Mouse (Mus musculus) right cerebral cortex, postnatal 25 days (tissue): ENCODE measurements around the gene Tor1b.
"Not testable (repeated sequence)": the region's sequence is repeated elsewhere in the genome, so short reads cannot be mapped to it uniquely, and the experiment has no call there.

ENCODE experiments used
- DNase-seq: peaks from one replicate; pipeline ENCODE4 v3.0.0; 2022

The Tor1b gene

DNA sequence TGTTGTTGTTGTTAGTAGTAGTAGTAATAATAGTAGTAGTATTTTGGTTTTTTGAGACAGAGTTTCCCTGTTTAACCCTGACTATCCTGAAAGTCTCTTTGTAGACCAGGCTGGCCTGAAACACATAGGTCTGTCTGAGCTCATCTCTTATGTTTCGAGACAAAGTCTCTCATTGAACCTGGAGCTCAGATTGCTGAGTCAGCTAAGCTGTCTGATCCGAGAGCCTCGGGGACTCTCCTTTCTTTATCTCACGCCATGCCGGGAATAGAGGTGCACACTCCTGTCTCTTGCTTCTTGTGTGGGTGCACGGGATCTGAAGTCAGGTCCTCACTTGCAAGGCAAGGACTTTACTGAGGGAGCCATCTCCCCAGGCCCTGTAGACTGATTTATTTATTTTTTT, 19.7 kb upstream of the Tor1b start:
- DNase-seq, result no peak

DNA sequence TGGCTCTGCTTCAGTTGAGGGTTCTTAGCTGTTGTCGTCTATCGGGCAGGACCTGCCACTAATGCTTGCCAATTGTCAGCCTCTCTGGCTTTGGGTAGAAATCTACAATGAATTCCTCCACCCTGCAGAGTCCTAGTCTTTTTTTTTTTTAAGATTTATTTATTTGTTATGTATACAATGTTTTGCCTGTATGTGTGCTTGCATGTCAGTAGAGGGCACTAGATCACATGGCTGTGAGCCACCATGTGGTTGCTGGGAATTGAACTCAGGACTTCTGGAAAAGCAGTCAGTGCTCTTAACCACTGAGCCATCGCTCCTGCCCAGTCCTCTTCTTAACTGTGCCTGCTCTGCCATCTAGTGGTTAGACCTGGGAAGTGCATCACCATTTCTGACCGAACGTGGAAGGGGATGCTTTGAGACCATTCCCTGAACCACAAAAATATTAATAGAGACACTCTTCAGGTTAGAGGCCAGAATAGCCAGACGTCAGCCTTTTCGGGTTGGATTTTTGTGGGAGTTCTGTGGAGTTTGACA, 18.8 kb upstream of the Tor1b start:
- DNase-seq, result peak; percentile 55

DNA sequence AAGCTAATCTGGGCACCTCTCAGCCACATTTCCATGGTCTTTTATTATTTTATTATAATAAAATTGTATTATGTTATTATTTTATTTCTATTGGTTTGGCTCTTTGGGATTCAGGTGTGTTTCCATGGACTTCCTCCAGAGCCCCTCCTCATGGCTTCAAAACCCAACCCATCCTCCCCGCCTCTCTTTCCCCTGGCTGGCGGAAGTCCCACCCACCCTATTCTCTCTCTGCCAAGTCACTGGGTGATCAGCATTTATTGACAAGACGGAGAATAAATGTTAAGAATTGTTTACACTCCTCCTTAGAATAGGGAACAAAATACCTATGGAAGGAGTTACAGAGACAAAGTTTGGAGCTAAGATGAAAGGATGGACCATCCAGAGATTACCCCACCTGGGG, 16.0 kb upstream of the Tor1b start:
- DNase-seq, result no peak

DNA sequence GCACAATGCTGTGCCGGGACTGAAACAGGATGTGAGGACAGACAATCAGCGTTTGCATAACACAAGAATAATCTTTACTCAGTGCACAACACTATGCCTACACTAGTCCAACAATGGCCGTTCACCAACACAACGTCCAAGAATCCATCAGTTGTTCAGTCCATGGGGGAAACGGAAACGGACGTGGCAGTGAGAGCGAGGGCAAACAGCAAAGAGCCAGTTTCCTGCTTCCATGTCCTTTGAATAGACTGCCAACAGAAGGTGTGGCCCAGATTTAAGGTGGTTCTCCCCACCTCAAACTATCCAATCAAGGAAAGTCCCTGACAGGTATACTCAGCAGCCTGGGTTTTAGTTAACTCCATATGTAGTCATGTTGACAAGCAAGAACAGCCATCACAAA, 15.0 kb upstream of the Tor1b start:
- DNase-seq, result no peak

DNA sequence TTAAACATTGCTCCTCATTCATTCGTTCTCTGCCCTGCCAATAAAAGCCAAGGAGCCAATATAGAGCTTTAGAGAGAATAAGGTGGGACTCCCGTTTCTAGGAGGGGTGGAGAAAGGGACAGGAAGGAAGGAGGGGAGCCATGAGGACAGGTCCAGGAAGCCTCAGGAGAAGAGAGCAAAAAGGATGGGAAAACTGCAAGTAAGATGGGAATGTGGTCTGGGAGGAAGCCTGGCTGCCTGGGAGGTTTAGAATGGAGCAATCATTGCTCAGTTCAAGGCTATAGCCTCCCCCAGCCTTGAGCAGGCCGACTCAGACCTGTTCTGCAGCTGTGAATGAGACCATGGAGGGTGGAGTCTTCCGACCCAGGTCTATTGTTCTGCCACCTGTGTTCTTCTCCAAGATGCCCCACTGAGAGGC, 14.2 kb upstream of the Tor1b start:
- DNase-seq, result no peak

DNA sequence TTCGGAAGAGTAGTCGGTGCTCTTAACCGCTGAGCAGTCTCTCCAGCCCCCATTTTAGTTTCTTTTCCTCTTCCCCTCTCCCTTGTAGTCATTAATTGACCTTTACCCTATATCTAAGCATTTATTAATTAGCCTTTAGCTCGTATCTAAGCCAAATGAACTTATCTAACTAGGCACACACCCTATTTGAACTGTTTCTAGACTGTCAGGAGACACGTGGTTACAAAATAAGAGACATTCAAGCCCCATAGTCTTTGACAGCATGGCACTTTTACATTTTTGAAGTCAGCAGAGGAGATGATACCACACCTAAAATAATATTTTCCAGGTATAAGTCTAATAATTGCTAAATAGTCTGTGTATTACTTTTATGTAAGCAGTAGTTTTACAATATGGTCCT, 11.2 kb upstream of the Tor1b start:
- DNase-seq, result no peak

DNA sequence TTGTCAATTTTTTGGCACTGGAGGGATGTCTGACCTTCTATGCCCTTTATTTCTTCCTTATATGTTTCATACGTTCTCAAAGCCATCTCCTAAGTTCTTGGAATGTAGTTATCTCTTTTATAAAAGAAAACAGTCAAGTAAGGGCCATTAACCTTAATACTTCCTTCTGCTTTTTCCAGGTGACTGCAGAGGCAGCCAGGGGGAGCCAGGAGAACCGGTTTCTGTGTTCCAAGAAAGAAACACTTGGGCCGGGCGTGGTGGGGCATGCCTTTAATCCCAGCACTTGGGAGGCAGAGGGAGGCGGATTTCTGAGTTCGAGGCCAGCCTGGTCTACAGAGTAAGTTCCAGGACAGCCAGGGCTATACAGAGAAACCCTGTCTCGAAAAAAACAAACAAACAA, 10.6 kb upstream of the Tor1b start:
- DNase-seq, result not testable (repeated sequence)

DNA sequence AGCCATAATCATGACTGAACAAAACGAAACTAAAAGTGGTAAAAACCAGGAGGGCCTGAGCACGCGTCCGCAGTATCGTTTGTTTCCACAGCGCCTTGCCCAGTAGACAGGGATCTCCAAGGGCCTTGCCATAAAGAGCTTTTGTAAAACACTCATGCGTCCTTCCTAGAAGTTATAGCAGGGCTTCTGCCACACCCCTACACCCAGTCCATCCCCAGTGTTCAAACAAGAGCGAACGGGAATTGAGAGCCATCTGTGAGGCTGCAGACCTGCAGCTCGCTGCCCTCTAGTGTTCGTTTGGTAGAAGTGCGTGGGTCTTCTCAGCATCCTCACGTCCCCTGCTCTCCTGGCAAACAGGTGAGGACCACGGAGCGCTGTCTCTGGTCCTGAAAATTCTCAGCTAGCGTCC, 10.2 kb upstream of the Tor1b start:
- peak; percentile 52 for DNase-seq

DNA sequence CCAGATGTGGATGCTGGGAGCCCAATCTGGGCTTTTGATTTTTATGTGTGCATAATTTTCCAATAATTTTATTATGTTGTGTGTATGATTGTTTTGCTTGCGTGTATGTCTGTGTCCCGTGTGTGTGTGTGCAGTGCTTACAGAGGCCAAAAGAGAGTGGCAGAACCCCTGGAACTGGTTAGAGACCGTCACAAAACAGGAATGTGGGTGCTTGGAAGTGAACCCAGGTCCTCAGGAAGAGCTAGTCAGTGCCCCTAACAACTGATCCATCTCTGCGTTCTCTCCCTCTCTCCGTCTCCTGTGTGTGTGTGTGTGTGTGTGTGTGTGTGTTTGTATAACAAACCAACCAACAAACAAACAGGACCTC, 319 bp upstream of the Tor1b start:
- no peak for DNase-seq

DNA sequence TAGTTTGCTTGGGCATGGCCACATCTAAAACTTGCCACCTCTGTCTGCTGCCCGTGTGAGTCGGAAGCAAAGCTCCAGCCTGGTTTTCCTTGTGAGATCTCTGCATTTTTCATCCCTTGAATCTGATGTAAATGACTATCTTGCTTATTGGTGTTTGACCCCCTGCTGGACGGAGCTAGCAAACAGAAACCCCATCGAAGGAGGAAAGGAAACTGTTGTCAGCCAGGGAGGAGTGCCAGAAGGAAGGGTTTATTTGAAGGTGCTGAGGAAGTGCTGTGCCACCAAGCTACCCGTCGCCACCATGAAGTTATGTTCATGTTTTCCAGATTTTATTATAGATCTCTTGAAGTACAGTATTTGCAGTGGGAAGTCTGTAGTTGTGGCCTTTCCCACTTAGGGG, 2.0 kb downstream of the Tor1b start:
- DNase-seq, result no peak

DNA sequence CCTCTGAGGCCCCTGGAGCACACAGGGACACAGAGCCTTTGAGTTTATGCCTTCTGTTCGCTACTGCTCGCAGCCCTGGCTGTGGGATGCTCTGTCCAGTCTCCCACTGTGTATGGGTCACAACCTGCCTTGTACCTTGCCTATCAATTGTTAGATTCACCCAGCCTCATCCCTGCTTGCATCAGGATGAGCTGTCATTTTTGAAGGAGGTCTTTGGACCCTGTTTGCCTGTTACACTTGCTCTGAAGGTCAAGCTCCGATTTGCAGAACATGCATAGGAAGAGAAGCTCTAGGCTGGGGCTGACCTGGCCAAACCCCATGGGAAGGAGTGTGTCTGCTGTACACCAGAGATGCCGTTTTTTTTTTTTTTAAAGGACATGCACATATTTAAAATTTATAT, 4.8 kb downstream of the Tor1b start:
- no peak for DNase-seq

DNA sequence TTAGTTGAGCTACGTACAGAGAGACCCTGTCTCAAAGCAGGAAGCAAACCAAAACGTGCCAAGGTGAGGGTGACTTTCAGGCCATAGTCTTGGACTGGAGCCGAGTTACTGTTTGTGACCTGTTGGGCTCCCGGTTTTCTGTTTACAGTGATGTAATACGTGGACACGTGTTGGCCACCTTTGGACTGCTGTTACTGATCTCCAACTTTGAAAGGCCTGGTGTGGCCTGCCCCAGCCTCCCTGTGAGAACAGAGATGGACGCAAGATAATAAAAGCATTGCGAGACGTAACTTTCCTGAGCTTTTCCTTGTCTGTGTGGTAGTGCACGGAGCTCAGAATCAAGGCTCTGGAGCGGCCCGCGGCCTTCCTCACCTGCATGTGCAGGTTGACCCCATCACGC, 6.0 kb downstream of the Tor1b start:
- no peak for DNase-seq

DNA sequence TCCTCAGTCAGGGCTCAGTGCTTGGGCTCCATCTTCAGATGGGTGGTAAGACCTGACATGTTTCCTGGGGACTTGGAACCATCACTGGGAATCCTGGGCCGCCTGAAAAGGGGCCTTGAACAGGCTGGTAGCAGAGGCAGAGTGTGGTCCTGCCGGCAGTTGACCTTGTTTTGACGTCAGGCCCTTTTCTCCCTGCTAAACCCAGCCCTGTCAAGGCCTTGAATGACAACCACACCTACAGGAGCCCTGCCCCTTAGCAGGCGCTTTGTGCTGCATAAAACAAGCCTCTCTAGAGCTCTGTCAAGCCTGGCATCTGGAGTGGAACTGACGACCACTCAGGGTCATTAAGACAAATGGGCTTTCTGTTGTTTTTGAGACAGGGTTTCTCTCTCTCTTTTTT, 7.1 kb downstream of the Tor1b start:
- DNase-seq, result no peak

DNA sequence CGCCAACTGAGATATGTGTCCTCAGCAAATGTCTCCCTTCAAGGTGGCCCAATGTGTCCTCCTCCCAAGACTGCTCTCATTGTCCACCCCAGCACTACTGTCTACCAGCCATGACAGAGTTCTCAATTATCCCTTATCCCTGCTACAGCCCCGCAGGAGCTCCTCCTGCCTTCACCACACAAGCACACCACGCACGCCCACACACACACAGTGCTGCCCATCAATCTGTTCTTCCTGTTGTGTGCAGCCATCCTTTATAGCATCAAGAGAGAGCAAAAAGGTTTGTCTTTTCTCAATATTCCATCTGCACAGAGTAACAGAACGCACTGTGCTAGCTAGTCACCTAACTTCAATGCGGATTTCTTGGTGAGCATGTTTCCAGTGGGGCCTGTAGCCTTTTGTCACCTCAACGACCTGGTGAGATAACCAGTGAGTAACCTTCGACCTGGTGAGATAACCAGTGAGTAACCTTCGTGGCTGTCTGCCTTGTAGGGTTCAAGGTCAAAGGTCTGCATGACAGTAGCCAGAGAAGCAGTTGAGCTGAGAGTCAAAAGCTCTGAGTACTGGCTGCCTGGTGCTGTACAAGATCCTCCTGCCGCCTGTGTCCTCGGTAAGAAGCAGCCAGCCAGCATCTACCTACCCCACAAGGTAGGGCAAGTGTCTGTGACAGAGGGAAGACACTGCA, 10.0 kb downstream of the Tor1b start:
- no peak for DNase-seq

DNA sequence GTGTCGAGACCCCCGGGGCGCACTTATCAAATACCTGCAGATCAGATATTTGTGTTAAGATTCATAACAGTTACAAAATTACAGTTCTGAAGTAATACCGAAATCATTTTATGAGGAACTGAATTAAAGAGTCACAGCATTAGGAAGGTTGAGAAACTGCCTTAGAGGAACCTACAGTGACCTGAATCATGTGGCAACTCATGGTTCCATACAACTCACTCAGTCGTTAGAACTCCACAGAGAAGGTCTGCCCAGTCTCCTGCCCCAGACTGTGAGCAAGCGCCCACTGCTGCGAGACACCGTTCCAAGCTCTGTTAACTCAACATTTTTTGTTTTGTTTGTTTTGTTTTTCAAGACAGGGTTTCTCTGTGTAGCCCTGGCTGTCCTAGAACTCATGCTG, 12.9 kb downstream of the Tor1b start:
- DNase-seq, result no peak

DNA sequence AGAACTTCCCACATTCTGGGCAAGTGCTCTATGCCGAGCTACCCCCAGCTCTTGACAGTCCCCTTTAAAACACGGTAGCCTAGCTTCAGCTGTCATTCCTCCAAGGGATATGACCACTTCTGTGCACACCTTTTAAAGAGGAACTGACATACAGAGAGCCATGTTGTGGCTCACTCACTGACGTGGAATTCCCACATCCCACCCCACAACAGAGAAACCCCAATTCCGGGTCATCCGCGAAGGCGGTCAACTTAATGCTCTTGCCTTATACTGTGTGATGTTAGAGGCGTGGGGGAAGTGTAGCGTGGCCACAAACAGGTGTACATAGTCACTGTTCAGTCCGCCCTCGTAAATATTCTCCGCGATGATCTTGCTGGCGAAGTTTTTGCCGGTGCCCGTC, 14.1 kb downstream of the Tor1b start:
- no peak for DNase-seq

DNA sequence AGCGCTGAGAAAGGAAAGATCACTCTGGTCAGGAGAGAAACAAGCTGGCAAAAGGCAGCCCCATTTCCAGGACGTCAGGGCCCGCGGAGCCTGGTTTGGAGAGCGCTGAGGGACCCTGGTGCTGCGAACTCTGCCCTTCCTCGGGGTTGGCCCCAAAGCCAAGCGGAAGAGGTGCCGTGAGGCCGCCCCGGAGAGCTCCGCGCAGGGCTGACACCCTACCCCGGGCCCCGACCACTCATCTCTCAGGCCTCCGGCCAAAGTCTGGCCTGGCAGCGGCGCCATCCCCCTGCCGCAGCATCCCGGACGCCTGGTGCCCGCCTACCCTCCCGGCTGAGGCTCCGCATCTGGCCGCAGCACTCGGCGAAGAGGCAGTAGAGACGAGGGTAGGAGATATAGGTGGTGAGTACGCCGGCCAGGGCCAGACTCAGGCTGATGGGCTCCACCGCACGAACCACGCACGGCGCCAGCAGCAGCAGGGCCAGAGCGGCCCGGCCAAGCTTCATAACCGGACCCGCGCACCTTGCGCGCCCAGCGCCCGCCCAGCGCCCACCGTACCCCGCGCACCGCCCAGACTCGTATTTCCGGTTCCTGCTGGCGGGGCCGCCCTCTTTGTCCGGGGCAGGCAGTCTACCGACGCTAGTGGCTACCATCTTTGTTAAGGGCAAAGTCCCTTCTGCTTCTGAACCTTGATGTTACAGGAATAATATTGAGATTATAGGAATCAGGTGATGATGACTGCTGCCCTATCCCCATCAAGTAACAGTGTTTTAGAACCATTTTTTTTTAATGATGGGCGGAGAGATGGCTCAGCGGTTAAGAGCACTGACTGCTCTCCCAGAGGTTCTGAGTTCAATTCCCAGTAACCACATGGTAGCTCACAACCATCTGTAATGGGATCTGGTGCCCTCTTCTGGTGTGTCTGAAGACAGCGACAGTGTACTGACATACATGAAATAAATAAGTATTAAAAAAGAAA, 14.9 kb downstream of the Tor1b start, which contains the start of gene Tor1a:
Gene Tor1a, minus strand, starts transcription at position 582 of the 976 bp plus-strand sequence.
- peak; percentile 90 for DNase-seq

DNA sequence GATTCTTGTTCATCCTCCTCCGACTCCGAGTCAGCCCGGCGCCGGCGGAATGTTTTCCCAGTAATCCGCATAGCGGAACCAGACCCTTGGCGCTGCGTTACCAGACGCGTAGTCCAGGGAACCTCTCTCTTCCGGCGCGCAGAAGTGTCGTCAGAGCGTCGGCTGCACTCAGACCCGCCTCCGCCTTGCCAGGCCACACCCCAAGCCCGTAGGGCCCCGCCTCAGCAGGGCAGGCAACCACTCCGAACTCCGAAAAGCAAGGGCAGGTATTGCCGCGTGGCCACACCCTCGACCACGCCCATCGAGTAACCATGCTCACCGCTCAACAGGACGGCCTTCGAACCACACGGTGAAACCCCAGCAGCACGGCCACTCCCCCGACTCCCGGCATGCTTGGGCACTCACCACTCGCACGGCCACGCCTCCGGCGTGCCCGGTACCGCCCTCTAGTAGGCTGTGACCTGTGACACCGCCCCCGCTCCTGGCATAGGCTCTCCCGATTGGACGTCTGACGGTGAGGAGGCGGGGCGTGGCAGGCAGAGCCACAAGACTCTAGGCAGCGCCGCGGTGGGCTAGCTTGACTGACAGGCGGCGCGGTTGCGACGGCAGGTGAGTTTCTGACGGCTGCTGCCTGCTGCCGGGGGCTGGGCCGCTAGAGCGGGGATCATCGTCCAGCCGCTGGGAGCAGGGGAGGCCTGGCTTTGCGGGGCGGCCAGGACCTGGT, 29.2 kb downstream of the Tor1b start, which contains the start of the genes BC005624 and Usp20:
Gene BC005624, minus strand, starts transcription at position 412 of the 724 bp plus-strand sequence.
Gene Usp20, plus strand, starts transcription at position 490 of the 724 bp plus-strand sequence.
- DNase-seq, result peak; percentile 99

DNA sequence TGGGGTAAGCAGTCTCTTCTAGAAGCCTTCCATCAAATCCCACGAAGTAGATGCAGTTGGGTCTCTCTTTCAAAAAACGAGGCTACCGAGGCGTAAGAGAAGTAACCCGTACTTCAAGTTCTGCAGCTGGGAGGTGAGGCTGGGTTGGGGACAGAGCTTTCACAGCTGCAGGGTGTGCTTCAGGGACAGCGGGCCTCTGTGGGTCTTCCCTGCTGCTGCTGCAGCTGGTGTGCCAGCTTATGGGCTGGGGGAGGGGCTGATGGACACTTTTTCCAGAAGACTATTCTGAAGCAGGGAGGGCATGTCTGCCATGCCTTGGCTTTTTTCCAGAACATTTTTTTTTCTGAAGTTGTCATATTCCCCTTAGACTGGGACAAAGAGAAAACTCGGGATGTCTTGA, 30.3 kb downstream of the Tor1b start:
- no peak for DNase-seq

DNA sequence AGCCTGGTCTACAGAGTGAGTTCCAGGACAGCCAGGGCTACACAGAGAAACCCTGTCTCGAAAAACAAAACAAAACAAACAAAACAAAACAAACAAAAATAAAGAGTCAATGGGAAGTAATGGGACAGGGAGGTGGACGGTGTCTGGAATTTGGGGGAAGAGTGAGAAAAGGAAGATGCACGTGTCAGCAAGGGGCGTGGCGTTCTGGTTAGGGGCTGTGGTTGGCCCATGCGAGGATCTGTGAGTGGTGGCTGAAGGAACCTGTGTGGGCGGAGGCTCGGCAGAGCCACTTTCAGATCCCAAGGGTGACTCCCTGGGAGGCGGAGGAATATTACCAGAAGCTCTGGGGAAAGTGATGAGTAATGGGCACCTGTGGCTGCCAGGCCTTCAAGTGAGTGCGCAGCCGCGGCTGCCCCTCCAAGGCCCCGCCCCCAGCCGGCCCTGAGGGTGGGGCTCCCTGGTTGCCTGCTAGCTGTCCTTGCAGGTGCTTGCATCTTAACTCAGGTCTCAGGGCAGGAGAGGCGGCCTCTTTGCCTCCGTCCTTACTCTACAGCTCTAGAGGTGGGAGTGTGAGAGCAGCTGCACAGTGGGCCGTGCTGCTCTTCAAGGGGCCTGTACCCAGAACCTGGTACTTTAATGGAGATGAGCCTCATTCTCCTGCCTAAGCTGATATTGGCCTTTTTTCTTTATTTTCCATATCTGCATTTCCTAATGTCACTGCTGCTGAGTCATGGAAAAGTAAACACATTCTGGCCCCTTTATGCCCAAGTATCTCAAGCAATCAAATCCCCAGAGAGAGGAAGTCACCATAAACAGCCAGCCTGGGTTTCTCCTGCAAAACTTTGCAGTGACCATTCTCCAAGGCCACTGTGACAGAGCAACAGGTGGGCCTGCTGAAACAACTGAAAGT, 32.6 kb downstream of the Tor1b start:
- peak; percentile 51 for DNase-seq

DNA sequence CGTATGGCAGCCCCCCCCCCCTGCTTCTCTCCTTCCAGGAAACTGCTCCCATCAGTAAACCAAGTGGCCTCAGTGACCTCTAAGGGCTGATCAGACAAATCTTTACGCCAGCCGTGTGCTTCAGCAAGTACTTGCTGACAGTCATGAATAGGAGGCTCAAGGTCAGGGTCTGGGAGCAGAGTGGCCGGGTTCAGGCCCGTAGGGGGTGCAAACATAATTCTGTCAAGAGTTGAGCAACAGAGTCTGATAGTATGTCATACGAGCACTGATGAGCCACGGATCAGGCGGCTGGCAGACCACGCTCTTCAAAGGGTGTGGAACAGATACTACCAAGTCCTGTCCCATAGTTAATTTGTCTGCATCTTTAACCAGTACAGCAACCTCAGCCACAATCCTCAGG, 37.5 kb downstream of the Tor1b start:
- DNase-seq, result no peak

DNA sequence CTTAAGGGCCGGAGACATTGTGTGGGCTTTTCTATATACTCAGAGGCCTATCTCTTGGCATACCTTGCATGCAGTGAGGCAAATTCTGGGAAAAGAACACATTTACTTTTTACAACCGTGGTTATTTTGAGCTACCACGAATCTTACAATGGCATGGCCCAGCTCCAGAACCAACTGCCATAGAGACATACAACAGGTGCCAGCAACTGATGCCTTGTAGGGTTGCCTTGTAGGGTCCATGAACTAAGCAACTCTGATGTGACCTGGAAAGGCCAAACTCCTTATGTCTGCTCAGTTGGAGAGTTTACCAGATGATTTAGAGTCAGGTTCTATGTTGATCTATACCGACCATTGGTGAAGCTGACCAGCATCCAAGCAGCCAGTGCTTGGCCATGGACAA, 42.1 kb downstream of the Tor1b start:
- no peak for DNase-seq
